In the genomic region with DNA sequence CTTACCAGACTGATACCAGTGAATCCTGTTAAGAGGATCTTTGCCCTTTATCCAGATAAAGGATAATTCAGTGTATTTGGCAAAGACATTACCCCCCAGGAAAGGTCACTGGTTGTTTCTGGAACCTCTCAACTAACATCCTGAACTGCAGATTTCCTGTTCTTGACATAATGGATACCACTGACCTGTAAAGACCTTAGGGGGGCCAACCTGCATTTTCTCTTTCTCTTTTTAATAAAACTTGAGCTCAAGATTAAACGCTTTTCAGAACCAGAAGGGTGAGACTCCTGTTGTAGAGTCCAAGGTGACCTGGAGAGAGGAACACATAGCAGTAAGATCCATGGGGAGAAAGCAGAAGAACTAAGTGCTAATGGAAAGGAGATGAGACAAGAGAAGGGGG, we compare ENCODE assay signal across 38 mouse cellular contexts. TPM values are rescaled to one million over a fixed set of nuclear protein-coding genes. Genes with fewer than 3 reads are reported as not detected.
"Had no signal": no experiment of that assay in that cellular context is flagged by ENCODE, and none has a peak within 500 bp of the region (broad histone marks: within the 10 kb centered on the region; RNA-seq: fewer than 3 reads in every experiment).

A gene (plus strand): TSS at position 301 of the 400 bp plus-strand sequence.

- H3K4me2 ChIP-seq: limb, embryonic 12.5 days; limb, embryonic 13.5 days; limb, embryonic 15.5 days; liver, embryonic 11.5 days; liver, embryonic 12.5 days; liver, embryonic 13.5 days; liver, embryonic 15.5 days; lung, embryonic 14.5 days; lung, embryonic 15.5 days; midbrain, embryonic 12.5 days; midbrain, embryonic 13.5 days; neural tube, embryonic 12.5 days had no signal

- H3K27ac ChIP-seq: left cerebral cortex, adult 2 months; limb, embryonic 10.5 days; limb, embryonic 12.5 days; limb, embryonic 13.5 days; limb, embryonic 15.5 days; liver, embryonic 12.5 days; liver, embryonic 13.5 days; liver, embryonic 14.5 days; liver, embryonic 15.5 days; lung, embryonic 15.5 days; macrophage; midbrain, embryonic 10.5 days; midbrain, embryonic 12.5 days; midbrain, embryonic 13.5 days; neural tube, embryonic 12.5 days had no signal

- DNase-seq: left cerebral cortex, postnatal 4 days; liver; liver, embryonic 13.5 days; liver, postnatal 0 days; lung, adult 18-20 months; lung, adult 2 months; lung, embryonic 14.5 days; lung, postnatal 10 days; lung, postnatal 14 days; lung, postnatal 36 days; lung, postnatal 4 days; midbrain, embryonic 14.5 days had no signal

- H3K4me1 ChIP-seq: limb, embryonic 10.5 days; limb, embryonic 12.5 days; limb, embryonic 13.5 days; limb, embryonic 15.5 days; liver, embryonic 12.5 days; liver, embryonic 13.5 days; liver, embryonic 15.5 days; lung, embryonic 15.5 days; megakaryocyte, embryonic 14.5 days; midbrain, embryonic 10.5 days; midbrain, embryonic 12.5 days; midbrain, embryonic 13.5 days; neural tube, embryonic 12.5 days had no signal

- H3K9me3 ChIP-seq: limb, embryonic 10.5 days; limb, embryonic 12.5 days; limb, embryonic 13.5 days; limb, embryonic 15.5 days; liver, embryonic 12.5 days; liver, embryonic 13.5 days; liver, embryonic 15.5 days; lung, embryonic 15.5 days; megakaryocyte, embryonic 14.5 days; midbrain, embryonic 10.5 days; midbrain, embryonic 12.5 days; midbrain, embryonic 13.5 days; neural tube, embryonic 12.5 days had no signal

- H3K4me3 ChIP-seq: left cerebral cortex, adult 2 months; limb, embryonic 10.5 days; limb, embryonic 12.5 days; limb, embryonic 13.5 days; limb, embryonic 15.5 days; liver, embryonic 12.5 days; liver, embryonic 13.5 days; liver, embryonic 15.5 days; lung, embryonic 15.5 days; megakaryocyte, embryonic 14.5 days; midbrain, embryonic 10.5 days; midbrain, embryonic 12.5 days; midbrain, embryonic 13.5 days; myocyte; neural tube, embryonic 12.5 days had no signal

- H3K27me3 ChIP-seq: limb, embryonic 12.5 days; limb, embryonic 13.5 days; limb, embryonic 15.5 days; liver, embryonic 12.5 days; liver, embryonic 13.5 days; liver, embryonic 15.5 days; lung, embryonic 15.5 days; megakaryocyte, embryonic 14.5 days; midbrain, embryonic 12.5 days; midbrain, embryonic 13.5 days; neural tube, embryonic 12.5 days had no signal

- H3K9ac ChIP-seq: limb, embryonic 12.5 days; limb, embryonic 13.5 days; limb, embryonic 15.5 days; liver, embryonic 12.5 days; liver, embryonic 13.5 days; liver, embryonic 14.5 days; liver, embryonic 15.5 days; liver, postnatal 0 days; lung, embryonic 14.5 days; lung, embryonic 15.5 days; midbrain, embryonic 12.5 days; midbrain, embryonic 13.5 days; neural tube, embryonic 12.5 days had no signal

- H3K36me3 ChIP-seq: limb, embryonic 10.5 days; limb, embryonic 12.5 days; limb, embryonic 13.5 days; limb, embryonic 15.5 days; liver, embryonic 12.5 days; liver, embryonic 13.5 days; liver, embryonic 15.5 days; lung, embryonic 15.5 days; midbrain, embryonic 10.5 days; midbrain, embryonic 12.5 days; midbrain, embryonic 13.5 days; neural tube, embryonic 12.5 days had no signal

- ATAC-seq: liver, embryonic 12.5 days; liver, postnatal 0 days; lung, postnatal 0 days; midbrain, embryonic 13.5 days; midbrain, embryonic 16.5 days had no signal

RNA-seq across cellular contexts. Expression of the gene that starts here (rescaled TPM):
- polyA plus RNA-seq: limb, embryonic 10.5 days; limb, embryonic 11.5 days; limb, embryonic 12.5 days; limb, embryonic 14.5 days; limb, embryonic 15.5 days; liver, adult 2 months; liver, embryonic 11.5 days; liver, embryonic 12.5 days; liver, embryonic 13.5 days; liver, embryonic 14.5 days; liver, embryonic 15.5 days; liver, embryonic 16.5 days; liver, postnatal 0 days; lung, adult 2 months; lung, embryonic 14.5 days; lung, embryonic 15.5 days; lung, embryonic 16.5 days; lung, postnatal 0 days; macrophage; midbrain, embryonic 10.5 days; midbrain, embryonic 12.5 days; midbrain, embryonic 13.5 days; midbrain, embryonic 14.5 days; midbrain, embryonic 16.5 days; midbrain, postnatal 0 days; myocyte; neural tube, embryonic 11.5 days; neural tube, embryonic 12.5 days had no signal
